ENCODE assay signal across 10 mouse cellular contexts in the genomic region with DNA sequence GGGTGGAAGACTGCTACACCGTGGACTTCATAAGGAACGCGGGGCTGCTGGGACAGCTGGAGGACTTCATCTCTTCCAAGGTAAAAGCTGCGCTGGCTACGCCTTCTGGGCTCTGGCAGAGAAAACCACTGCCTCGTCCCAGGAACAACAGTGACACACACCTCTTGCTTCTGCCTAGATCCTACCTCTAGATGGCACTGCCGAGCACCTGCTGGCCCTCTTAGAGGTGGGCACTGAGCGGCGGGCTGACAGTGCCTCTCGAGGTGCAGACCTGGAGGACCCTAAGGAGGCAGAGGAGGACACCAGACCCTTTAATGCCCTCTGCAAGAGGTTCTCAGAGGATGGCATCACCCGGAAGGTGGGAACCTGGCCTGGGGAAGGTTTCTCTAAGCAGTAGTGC. TPM values are rescaled to one million over a fixed set of nuclear protein-coding genes. Genes with fewer than 3 reads are reported as not detected.
DNase-seq lines count a peak whose midpoint lies in the region; ATAC-seq and TF ChIP-seq lines count a peak whose summit lies in the region.
"Had no signal": no experiment of that assay in that cellular context is flagged by ENCODE, and none has a peak within 500 bp of the region (broad histone marks: within the 10 kb centered on the region; RNA-seq: fewer than 3 reads in every experiment).

No protein-coding gene starts in this region.

- ATAC-seq in heart, embryonic 12.5 days (ENCODE audit: insufficient number of reproducible peaks, low FRiP score), result no peak
- ATAC-seq in hindbrain, embryonic 12.5 days (ENCODE audit: low FRiP score), result 0 out of 2 replicates have a peak, but pooled peaks have one; percentile 61
- 0 out of 2 replicates have a peak, but pooled peaks have one; percentile 48 for ATAC-seq in liver, embryonic 13.5 days (ENCODE audit: low read depth)
- ATAC-seq in neural tube, embryonic 13.5 days (ENCODE audit: low read depth), result 0 out of 2 replicates have a peak, but pooled peaks have one; percentile 43

- H3K4me3 ChIP-seq in heart, embryonic 12.5 days, result no peak overlapping the region
- H3K4me3 ChIP-seq in E14TG2a.4 (replicated peaks; ENCODE audit: low read length), result peak overlapping the region; percentile 23; the same call in 1 of the 2 replicates
- H3K4me3 ChIP-seq in hindbrain, embryonic 12.5 days, result no peak overlapping the region
- no peak overlapping the region for H3K4me3 ChIP-seq in liver, embryonic 13.5 days (replicated peaks)
- H3K4me3 ChIP-seq in neural tube, embryonic 13.5 days, result no peak overlapping the region
- H3K4me3 ChIP-seq: embryonic facial prominence, embryonic 13.5 days had no signal

- WGBS in heart, embryonic 12.5 days, result 17% methylated on average over 11 of the region's 11 CpGs
- 19% methylated on average over 11 of the region's 11 CpGs for WGBS in hindbrain, embryonic 12.5 days
- WGBS in liver, embryonic 13.5 days (ENCODE audit: insufficient replicate concordance), result 16% methylated on average over 11 of the region's 11 CpGs
- WGBS in neural tube, embryonic 13.5 days, result 19% methylated on average over 11 of the region's 11 CpGs

- H3K4me1 ChIP-seq in heart, embryonic 12.5 days (replicated peaks), result no peaks in the 10 kb centered on the region
- peaks cover 17% of the 10 kb centered on the region for H3K4me1 ChIP-seq in E14TG2a.4 (replicated peaks; ENCODE audit: low read depth, low read length)
- no peaks in the 10 kb centered on the region for H3K4me1 ChIP-seq in hindbrain, embryonic 12.5 days
- H3K4me1 ChIP-seq in liver, embryonic 13.5 days (replicated peaks), result no peaks in the 10 kb centered on the region
- H3K4me1 ChIP-seq in neural tube, embryonic 13.5 days (replicated peaks), result no peaks in the 10 kb centered on the region
- H3K4me1 ChIP-seq: embryonic facial prominence, embryonic 13.5 days had no signal

- TF ChIP-seq POLR2A in brain, embryonic 14.5 days (IDR thresholded peaks at IDR 0.05; ENCODE audit: borderline replicate concordance, extremely low read depth, insufficient read depth, insufficient read length, poor library complexity, severe bottlenecking), result no peak

- no peak overlapping the region for H3K4me2 ChIP-seq in heart, embryonic 12.5 days
- no peak overlapping the region for H3K4me2 ChIP-seq in hindbrain, embryonic 12.5 days (replicated peaks)
- no peak overlapping the region for H3K4me2 ChIP-seq in liver, embryonic 13.5 days
- H3K4me2 ChIP-seq in neural tube, embryonic 13.5 days, result no peak overlapping the region
- H3K4me2 ChIP-seq: embryonic facial prominence, embryonic 13.5 days had no signal

- H3K27ac ChIP-seq in heart, embryonic 12.5 days (ENCODE audit: poor library complexity, severe bottlenecking), result no peak overlapping the region
- no peak overlapping the region for H3K27ac ChIP-seq in hindbrain, embryonic 12.5 days
- no peak overlapping the region for H3K27ac ChIP-seq in liver, embryonic 13.5 days
- no peak overlapping the region for H3K27ac ChIP-seq in neural tube, embryonic 13.5 days (replicated peaks)
- H3K27ac ChIP-seq: embryonic facial prominence, embryonic 13.5 days had no signal

- peak; percentile 91 for TF ChIP-seq CTCF in E14TG2a.4 (conservative IDR thresholded peaks at IDR 0.05; ENCODE audit: low read length)
- peak; percentile 80 for TF ChIP-seq CTCF in brain, embryonic 14.5 days (IDR thresholded peaks at IDR 0.05; ENCODE audit: borderline replicate concordance, extremely low read depth, insufficient read depth, insufficient read length)

- no peaks in the 10 kb centered on the region for H3K36me3 ChIP-seq in heart, embryonic 12.5 days
- H3K36me3 ChIP-seq in E14TG2a.4 (ENCODE audit: insufficient read depth, low read length), result peaks cover 28% of the 10 kb centered on the region
- H3K36me3 ChIP-seq in hindbrain, embryonic 12.5 days, result no peaks in the 10 kb centered on the region; the same call in 1 of the 2 replicates
- no peaks in the 10 kb centered on the region for H3K36me3 ChIP-seq in liver, embryonic 13.5 days
- H3K36me3 ChIP-seq in neural tube, embryonic 13.5 days, result 0 out of 2 replicates have a peak, but pooled peaks cover 9% of the 10 kb centered on the region
- H3K36me3 ChIP-seq: embryonic facial prominence, embryonic 13.5 days had no signal

- DNase-seq in heart, postnatal 10 days, result peak; percentile 45 to 48
- peak; percentile 64 for DNase-seq in brain, embryonic 14.5 days (ENCODE audit: low read depth)
- DNase-seq in liver, embryonic 13.5 days, result no peak
- DNase-seq in Muller cell, postnatal 12 days (ENCODE audit: inconsistent ontology term), result no peak

- H3K27me3 ChIP-seq in heart, embryonic 12.5 days (replicated peaks), result peaks cover 66% of the 10 kb centered on the region; the same call in 1 of the 2 replicates
- peaks cover 4% of the 10 kb centered on the region; the same call in 1 of the 2 replicates for H3K27me3 ChIP-seq in E14TG2a.4 (ENCODE audit: insufficient read depth, low read length)
- 0 out of 2 replicates have a peak, but pooled peaks cover 8% of the 10 kb centered on the region for H3K27me3 ChIP-seq in hindbrain, embryonic 12.5 days
- H3K27me3 ChIP-seq in liver, embryonic 13.5 days, result no peaks in the 10 kb centered on the region
- H3K27me3 ChIP-seq in neural tube, embryonic 13.5 days, result no peaks in the 10 kb centered on the region

- H3K9ac ChIP-seq in heart, embryonic 12.5 days, result no peak overlapping the region
- H3K9ac ChIP-seq in hindbrain, embryonic 12.5 days, result no peak overlapping the region
- no peak overlapping the region for H3K9ac ChIP-seq in liver, embryonic 13.5 days
- H3K9ac ChIP-seq in neural tube, embryonic 13.5 days, result no peak overlapping the region
- H3K9ac ChIP-seq: embryonic facial prominence, embryonic 13.5 days had no signal

- intact Hi-C loops in heart, postnatal 10 days (cut with DNase I), result no loop called here

- H3K9me3 ChIP-seq in heart, embryonic 12.5 days (replicated peaks), result no peaks in the 10 kb centered on the region
- H3K9me3 ChIP-seq in E14TG2a.4 (ENCODE audit: low read length), result no peaks in the 10 kb centered on the region
- no peaks in the 10 kb centered on the region for H3K9me3 ChIP-seq in hindbrain, embryonic 12.5 days (replicated peaks)
- H3K9me3 ChIP-seq in liver, embryonic 13.5 days (replicated peaks), result no peaks in the 10 kb centered on the region
- H3K9me3 ChIP-seq in neural tube, embryonic 13.5 days, result no peaks in the 10 kb centered on the region
- H3K9me3 ChIP-seq: embryonic facial prominence, embryonic 13.5 days had no signal

RNA-seq across cellular contexts. Expression of a gene that starts 12.9 kb away (rescaled TPM):
- not detected for total RNA-seq in heart, postnatal 10 days (2021)
- not detected in 2 replicates for polyA plus RNA-seq in heart, embryonic 12.5 days (2016; fragmentation: Nextera tagmentation; extraction: Ambion mirVana)
- polyA plus RNA-seq in brain, embryonic 14.5 days (2012; rRNA removed), result not detected in 2 replicates
- not detected in 2 replicates for polyA plus RNA-seq in hindbrain, embryonic 12.5 days (2016; fragmentation: Nextera tagmentation; extraction: Ambion mirVana)
- polyA plus RNA-seq in liver, embryonic 13.5 days (2015; fragmentation: Nextera tagmentation; extraction: Ambion mirVana), result not detected in 2 replicates
- polyA plus RNA-seq in neural tube, embryonic 13.5 days (2015; fragmentation: Nextera tagmentation; extraction: Ambion mirVana), result not detected in 2 replicates
- polyA plus RNA-seq: liver, embryonic 16.5 days had no signal

RNA-seq across cellular contexts. Expression of a gene that starts 36.2 kb away (rescaled TPM):
- total RNA-seq in heart, postnatal 10 days (2021), result not detected
- 0.06 TPM in 1 of 2 replicates, not detected in the other for polyA plus RNA-seq in heart, embryonic 12.5 days (2016; fragmentation: Nextera tagmentation; extraction: Ambion mirVana)
- 17.0 and 33.3 TPM in 2 replicates for polyA plus RNA-seq in brain, embryonic 14.5 days (2012; rRNA removed)
- polyA plus RNA-seq in hindbrain, embryonic 12.5 days (2016; fragmentation: Nextera tagmentation; extraction: Ambion mirVana), result 3.5 and 3.8 TPM in 2 replicates
- 0.02 TPM in 1 of 2 replicates, not detected in the other for polyA plus RNA-seq in liver, embryonic 13.5 days (2015; fragmentation: Nextera tagmentation; extraction: Ambion mirVana)
- polyA plus RNA-seq in neural tube, embryonic 13.5 days (2015; fragmentation: Nextera tagmentation; extraction: Ambion mirVana), result 5.8 and 6.0 TPM in 2 replicates
- polyA plus RNA-seq: liver, embryonic 16.5 days had no signal

RNA-seq across cellular contexts. Expression of a gene that starts 47.8 kb away (rescaled TPM):
- not detected for total RNA-seq in heart, postnatal 10 days (2021)
- 0.27 and 0.33 TPM in 2 replicates for polyA plus RNA-seq in heart, embryonic 12.5 days (2016; fragmentation: Nextera tagmentation; extraction: Ambion mirVana)
- 0.55 and 0.76 TPM in 2 replicates for polyA plus RNA-seq in brain, embryonic 14.5 days (2012; rRNA removed)
- polyA plus RNA-seq in hindbrain, embryonic 12.5 days (2016; fragmentation: Nextera tagmentation; extraction: Ambion mirVana), result 0.77 and 1.2 TPM in 2 replicates
- polyA plus RNA-seq in liver, embryonic 13.5 days (2015; fragmentation: Nextera tagmentation; extraction: Ambion mirVana), result not detected in 2 replicates
- 0.68 and 0.71 TPM in 2 replicates for polyA plus RNA-seq in neural tube, embryonic 13.5 days (2015; fragmentation: Nextera tagmentation; extraction: Ambion mirVana)
- polyA plus RNA-seq: liver, embryonic 16.5 days had no signal

Comparison
In these comparisons a context has a peak if more than half of its experiments do, and no peak if none do; other contexts are left out.
1. DNase-seq: peak in heart, postnatal 10 days (2 of 2) and brain, embryonic 14.5 days (single experiment); none in liver, embryonic 13.5 days (single experiment) and Muller cell, postnatal 12 days (single experiment).